Mouse (Mus musculus): Measurements from ENCODE around the gene Pyroxd1. TPM values are rescaled to one million over a fixed set of nuclear protein-coding genes. Genes with fewer than 3 reads are reported as not detected.

Gene Pyroxd1
- total RNA-seq, 2 experiments from 2014 or later, result 11.3 to 11.9 TPM

DNA sequence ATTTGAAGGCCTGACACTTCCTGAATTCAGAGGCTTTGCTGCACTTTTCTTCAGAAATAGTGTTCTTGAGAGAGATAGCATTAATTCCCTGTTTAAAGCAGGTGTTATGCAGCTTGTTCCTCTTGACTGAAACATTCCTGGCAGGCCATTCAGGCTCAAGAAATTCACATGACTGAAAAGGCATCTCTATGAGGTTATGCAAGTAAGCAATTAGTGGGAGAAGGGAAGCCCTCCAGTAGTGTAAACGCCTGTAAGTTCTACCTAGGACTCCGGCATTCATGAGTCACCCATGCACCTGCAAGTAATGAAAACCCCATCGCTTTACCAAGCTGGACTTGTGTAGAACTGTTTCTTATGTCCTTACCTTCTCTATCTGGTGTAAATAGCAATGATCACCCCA, 24.1 kb downstream of the Pyroxd1 start:
- no peak for ATAC-seq (replicated peaks; ENCODE audit: poor library complexity)

DNA sequence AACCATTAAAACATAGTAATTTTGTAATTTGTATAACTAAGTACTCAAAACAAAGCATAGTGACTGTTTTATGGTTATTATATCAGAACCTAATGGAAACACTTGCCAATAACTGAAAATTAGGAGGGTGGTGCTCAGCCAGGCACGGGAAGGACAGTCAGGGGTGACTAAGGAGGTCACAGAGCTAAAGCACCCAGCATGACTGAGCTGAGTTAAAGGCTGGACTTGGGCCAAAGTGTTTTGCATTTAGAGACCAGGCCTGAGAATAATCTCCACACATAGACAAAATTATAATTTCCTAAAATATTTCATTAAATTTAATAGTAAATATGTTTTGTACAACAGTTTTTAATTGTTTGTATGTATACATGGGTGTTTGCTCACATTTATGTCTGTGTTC, 31.6 kb downstream of the Pyroxd1 start:
- no peak for ATAC-seq (replicated peaks; ENCODE audit: poor library complexity)

DNA sequence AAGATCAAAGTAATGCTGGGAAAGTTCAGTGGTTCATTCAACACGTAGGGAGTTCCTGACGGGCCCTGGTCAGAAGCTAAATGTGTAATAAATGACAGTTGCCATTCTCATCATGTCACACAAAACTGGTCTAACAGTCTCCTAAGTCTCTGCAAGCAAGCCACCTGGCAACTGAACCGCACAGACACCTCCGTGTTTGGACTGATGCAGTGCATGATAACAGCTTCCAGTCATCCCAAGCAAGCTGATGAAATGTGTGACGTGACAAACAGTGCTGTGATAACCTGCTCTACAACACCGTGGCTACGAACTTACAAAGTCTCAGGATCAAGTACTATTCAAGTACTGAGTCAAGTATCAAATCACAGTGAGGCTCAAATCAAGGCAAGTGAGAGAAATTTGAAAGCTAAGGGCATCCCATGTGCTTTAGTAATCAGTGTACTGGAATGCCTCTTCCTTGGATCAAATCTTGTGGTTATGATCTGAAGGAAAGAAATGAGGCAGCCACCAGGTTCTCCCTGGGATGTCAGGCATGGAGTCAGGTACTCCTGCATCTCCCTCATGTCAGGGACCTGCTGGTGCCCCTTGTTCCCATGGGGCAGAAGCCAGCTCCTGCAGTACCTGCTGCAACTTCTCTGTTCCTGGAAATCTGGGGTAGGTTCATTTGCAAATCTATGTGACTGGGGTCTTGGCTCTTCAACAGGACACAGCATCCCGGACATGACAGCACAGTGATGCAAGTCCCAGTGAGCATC, 33.3 kb downstream of the Pyroxd1 start:
- ATAC-seq (replicated peaks; ENCODE audit: poor library complexity), result no peak

DNA sequence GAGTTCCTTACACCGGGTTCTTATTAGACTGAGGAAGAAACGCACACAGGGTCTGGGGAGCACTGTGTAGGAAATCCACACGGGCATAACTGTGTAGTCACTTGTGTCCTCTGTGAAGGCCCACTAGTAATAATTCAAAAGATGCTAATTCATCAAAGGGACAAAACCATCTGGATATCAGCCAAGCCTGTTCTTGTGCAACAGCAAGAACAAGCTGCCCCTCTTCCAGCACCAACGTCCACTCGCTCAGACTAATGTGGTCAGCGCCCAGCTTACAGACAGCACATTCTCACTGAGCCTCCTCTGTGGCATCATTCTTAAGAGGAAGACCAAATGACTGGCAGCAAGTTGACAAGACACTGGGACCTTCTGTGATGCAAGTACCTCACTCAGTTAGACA, 34.5 kb downstream of the Pyroxd1 start:
- ATAC-seq (replicated peaks; ENCODE audit: poor library complexity), result 0 out of 2 replicates have a peak, but pooled peaks have one; percentile 21

DNA sequence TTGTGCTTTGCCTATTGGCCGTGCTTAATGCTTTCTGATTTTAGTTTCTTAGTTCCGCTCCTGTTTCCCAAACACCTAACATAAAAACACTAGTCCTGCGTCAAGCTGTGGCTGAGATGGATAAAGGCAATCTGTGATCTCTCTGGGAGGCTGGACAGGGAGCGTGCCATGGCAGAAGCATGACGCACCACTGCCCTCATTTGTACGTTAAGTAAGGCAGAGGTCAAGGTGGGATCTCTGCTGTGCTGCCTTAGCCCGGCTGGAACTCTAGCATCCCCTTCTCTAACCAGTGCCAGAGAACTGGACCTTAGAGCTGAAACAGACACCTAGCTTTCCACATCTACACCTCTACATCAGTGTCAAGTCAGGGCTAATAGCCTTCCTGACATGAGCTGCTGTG, 36.2 kb downstream of the Pyroxd1 start:
- no peak for ATAC-seq (replicated peaks; ENCODE audit: poor library complexity)

- no peak for ATAC-seq (replicated peaks; ENCODE audit: poor library complexity)
Observed at GRCm38 (mm10) chr6:142384521-142384920, 39.1 kb downstream of the Pyroxd1 start.

DNA sequence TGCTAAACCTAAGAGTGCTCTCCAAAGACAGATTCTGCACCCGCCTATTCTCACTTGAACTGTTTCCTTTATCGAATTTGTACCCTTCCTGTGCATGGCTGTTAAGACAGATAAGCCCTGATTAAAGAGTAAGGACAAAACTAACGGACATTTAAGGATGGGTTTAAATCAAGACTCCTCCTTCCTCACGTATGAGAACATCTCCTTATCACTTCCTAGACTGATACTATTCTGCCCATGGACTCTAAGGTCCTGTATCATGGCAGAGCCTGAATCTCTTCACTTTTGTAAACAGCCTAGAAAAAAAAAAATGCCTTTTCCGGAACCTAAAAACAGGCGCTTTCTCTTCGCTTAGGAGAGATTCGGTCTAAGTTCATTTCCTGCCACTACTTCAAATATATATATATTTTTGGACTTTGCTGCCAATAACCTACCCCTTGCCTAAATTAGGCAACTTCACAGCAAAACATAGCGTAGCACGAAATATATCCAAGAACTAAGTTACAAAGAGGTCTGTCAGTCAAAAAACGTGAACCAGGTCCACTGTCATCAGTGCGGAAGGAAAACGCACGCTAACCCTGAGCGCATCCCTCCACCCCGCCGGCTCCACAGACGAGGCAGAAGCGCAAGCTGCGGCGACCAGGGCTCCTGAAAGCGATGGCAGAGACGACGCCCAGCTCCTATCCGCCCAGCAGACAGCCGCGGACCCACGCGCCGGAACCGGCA, 41.0 kb downstream of the Pyroxd1 start:
- ATAC-seq (replicated peaks; ENCODE audit: poor library complexity), result peak; percentile 47

GRCm38 (mm10) chr6:142387011-142387754, 41.7 kb downstream of the Pyroxd1 start, which contains the start of the genes Recql and Golt1b:
Gene Recql, minus strand, starts transcription at chr6:142387087.
Gene Golt1b, plus strand, starts transcription at chr6:142387221.
- ATAC-seq (replicated peaks; ENCODE audit: poor library complexity), result peak; percentile 91

GRCm38 (mm10) chr6:142387755-142388271, 42.4 kb downstream of the Pyroxd1 start:
- no peak for ATAC-seq (replicated peaks; ENCODE audit: poor library complexity)

GRCm38 (mm10) chr6:142389101-142389500, 43.6 kb downstream of the Pyroxd1 start:
- no peak for ATAC-seq (replicated peaks; ENCODE audit: poor library complexity)

DNA sequence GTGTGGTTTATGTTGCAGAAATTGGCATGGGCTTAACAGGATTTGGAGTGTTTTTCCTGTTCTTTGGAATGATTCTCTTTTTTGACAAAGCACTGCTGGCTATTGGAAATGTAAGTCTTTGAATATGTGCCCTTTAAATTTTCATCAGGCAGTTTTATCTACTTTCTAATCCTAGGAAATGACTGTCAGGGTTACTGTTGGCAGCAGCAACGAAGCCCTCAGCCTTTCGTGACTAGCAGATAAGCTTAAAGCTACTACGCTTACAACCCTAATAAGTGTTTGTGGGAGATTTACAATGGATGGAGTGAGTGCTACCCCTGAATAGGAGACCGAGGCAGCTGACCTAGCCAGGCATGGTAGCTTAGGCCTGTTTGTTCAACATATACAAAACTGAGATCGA, 46.9 kb downstream of the Pyroxd1 start:
- peak; percentile 47 for ATAC-seq (replicated peaks; ENCODE audit: poor library complexity)

- peak; percentile 39 for ATAC-seq (replicated peaks; ENCODE audit: poor library complexity)
Observed at GRCm38 (mm10) chr6:142394669-142395068, 49.2 kb downstream of the Pyroxd1 start.

DNA sequence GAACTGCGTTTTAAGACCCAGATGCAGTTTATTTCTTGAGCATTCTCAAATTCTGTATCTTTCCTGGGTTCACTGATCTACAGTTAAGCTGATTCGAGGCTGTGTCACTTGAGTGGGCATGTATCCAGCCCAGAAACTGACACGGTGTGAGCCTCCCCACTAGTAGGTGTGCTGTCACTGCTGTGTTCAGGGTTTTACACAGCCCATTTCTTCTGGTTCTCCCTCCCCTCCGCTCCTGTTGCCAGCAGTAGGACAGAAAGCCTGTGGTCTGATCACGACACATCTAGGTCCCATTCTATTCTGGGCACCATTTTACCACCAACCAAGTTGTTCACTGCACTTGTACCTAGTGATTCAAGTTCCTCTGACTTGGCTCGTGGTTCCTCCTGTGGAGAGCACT, 50.3 kb downstream of the Pyroxd1 start:
- no peak for ATAC-seq (replicated peaks; ENCODE audit: poor library complexity)

- ATAC-seq (replicated peaks; ENCODE audit: poor library complexity), result no peak
Observed at GRCm38 (mm10) chr6:142411140-142411539, 65.7 kb downstream of the Pyroxd1 start.

Other genes starting within 250 kb of the Pyroxd1 start
- gene Slco1a6, start 137.1 kb upstream of the Pyroxd1 start, total RNA-seq (2015), result not detected in 2 replicates
- gene Slco1a6, start 137.1 kb upstream of the Pyroxd1 start, total RNA-seq (2017), result not detected in 2 replicates
- not detected in 2 replicates for gene Iapp, start 47.2 kb upstream of the Pyroxd1 start, total RNA-seq (2015)
- not detected in 2 replicates for gene Iapp, start 47.2 kb upstream of the Pyroxd1 start, total RNA-seq (2017)
- not detected in 2 replicates for gene Slco1a5, start 22.7 kb upstream of the Pyroxd1 start, total RNA-seq (2015)
- not detected in 2 replicates for gene Slco1a5, start 22.7 kb upstream of the Pyroxd1 start, total RNA-seq (2017)
- gene Recql, start 41.4 kb downstream of the Pyroxd1 start, total RNA-seq (2015), result 32.8 and 53.8 TPM in 2 replicates
- 43.0 and 45.4 TPM in 2 replicates for gene Recql, start 41.4 kb downstream of the Pyroxd1 start, total RNA-seq (2017)
- 32.4 and 36.8 TPM in 2 replicates for gene Golt1b, start 41.6 kb downstream of the Pyroxd1 start, total RNA-seq (2015)
- gene Golt1b, start 41.6 kb downstream of the Pyroxd1 start, total RNA-seq (2017), result 33.1 and 40.1 TPM in 2 replicates
- gene Spx, start 67.8 kb downstream of the Pyroxd1 start, total RNA-seq (2015), result not detected in 2 replicates
- not detected in 2 replicates for gene Spx, start 67.8 kb downstream of the Pyroxd1 start, total RNA-seq (2017)
- gene Gys2, start 127.5 kb downstream of the Pyroxd1 start, total RNA-seq (2015), result not detected in 2 replicates
- not detected in 2 replicates for gene Gys2, start 127.5 kb downstream of the Pyroxd1 start, total RNA-seq (2017)
- 66.8 and 67.4 TPM in 2 replicates for gene Ldhb, start 162.3 kb downstream of the Pyroxd1 start, total RNA-seq (2015)
- 40.4 and 42.0 TPM in 2 replicates for gene Ldhb, start 162.3 kb downstream of the Pyroxd1 start, total RNA-seq (2017)
- gene Kcnj8, start 226.0 kb downstream of the Pyroxd1 start, total RNA-seq (2015), result 0.05 TPM in 1 of 2 replicates, not detected in the other
- gene Kcnj8, start 226.0 kb downstream of the Pyroxd1 start, total RNA-seq (2017), result not detected in 2 replicates